Mouse (Mus musculus): ENCODE measurements around the gene Rarg.

DNA sequence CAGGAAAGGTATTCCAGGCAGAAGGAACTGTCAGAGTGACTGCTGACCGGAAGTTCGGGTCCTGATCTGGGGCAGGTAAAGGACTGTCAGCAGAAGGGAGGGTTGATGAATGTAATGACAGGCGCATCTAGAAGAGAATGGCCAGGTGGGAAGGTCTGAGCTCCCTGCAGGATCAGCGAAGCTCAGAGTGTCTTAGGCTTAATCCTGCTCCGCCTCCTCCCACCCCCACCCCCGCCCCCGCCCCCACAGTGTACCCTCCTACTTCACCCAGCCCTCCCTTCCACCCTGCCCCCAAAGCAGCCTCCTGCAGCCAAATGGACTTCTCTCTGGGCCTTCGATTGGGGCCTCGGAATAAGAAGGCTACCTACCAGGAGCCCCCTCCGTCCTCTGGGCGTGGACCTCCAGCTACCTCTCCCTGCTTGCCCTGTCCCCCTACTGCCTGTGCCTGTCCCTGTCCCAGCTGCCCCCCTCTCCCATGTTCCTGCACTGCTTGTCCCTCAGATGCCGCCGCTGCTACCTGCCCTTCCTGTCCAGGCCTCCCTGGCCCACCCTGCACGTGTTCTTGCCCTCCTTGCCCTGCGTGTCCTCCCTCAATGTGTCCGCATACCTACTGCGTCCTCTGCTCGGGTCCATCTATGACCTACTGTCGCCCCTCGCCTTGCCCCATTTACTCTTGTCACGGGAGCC is 13.1 kb upstream of the Rarg start, which contains the start of gene Gm9918:
- TF ChIP-seq CTCF (conservative IDR thresholded peaks at IDR 0.05; ENCODE audit: low read length) = no peak
- no peak for TF ChIP-seq NANOG (IDR thresholded peaks at IDR 0.05; ENCODE audit: borderline replicate concordance, low read length)
- TF ChIP-seq POU5F1 (IDR thresholded peaks at IDR 0.05; ENCODE audit: borderline replicate concordance, low read length) = no peak

All from E14TG2a.4 (cell line).